Mouse (Mus musculus) G1E (cell line): ENCODE data around the gene Slc2a1. TPM values are rescaled to one million over a fixed set of nuclear protein-coding genes. Genes with fewer than 3 reads are reported as not detected.

Experiments used
- ATAC-seq: 2 replicates; pipeline ENCODE4 v1.8.0; 2016; ENCODE audit warnings: mild to moderate bottlenecking; ENCODE audit not compliant: insufficient number of reproducible peaks, poor library complexity, low FRiP score, severe bottlenecking; ENCODE audit errors: extremely low read depth
- DNase-seq: peaks from one replicate; pipeline ENCODE4 v3.0.0; 2012; ENCODE audit warnings: low spot score
- H3K27me3 ChIP-seq: 2 replicates; pipeline ENCODE4 v1.6.1; 2012; ENCODE audit warnings: mild to moderate bottlenecking, low read length, inconsistent platforms; ENCODE audit not compliant: insufficient read depth
- H3K36me3 ChIP-seq: replicated peaks from 2 replicates; pipeline ENCODE3; 2012; ENCODE audit warnings: mild to moderate bottlenecking, inconsistent platforms
- H3K4me1 ChIP-seq: 2 replicates; pipeline ENCODE4 v1.6.1; 2012; ENCODE audit warnings: low read depth, low read length, inconsistent platforms, mixed read lengths; ENCODE audit not compliant: insufficient read depth
- H3K4me3 ChIP-seq: 2 replicates; pipeline ENCODE4 v1.5.1; 2012; ENCODE audit warnings: low read depth, mild to moderate bottlenecking, inconsistent platforms, low read length, moderate library complexity, mixed read lengths
- H3K9me3 ChIP-seq: replicated peaks from 2 replicates; pipeline ENCODE4 v1.6.1; 2012; ENCODE audit warnings: inconsistent platforms
- CTCF ChIP-seq: IDR thresholded peaks from 2 replicates; pipeline ENCODE4 v1.5.1; 2012; ENCODE audit warnings: low read depth, low read length, inconsistent platforms, mixed read lengths
- GATA1 ChIP-seq: IDR thresholded peaks from 2 replicates; pipeline ENCODE4 v1.6.1; 2012; ENCODE audit warnings: borderline replicate concordance, low read length, inconsistent platforms, mixed read lengths
- GATA2 ChIP-seq: IDR thresholded peaks from 2 replicates; pipeline ENCODE4 v1.6.1; 2012; ENCODE audit warnings: low read depth, low read length, inconsistent platforms, borderline replicate concordance
- POLR2AphosphoS5 ChIP-seq: IDR thresholded peaks from 2 replicates; pipeline ENCODE4 v1.6.1; 2012; ENCODE audit warnings: low read depth, low read length, inconsistent platforms; ENCODE audit not compliant: insufficient replicate concordance
- TAL1 ChIP-seq: conservative IDR thresholded peaks from 2 replicates; pipeline ENCODE4 v1.6.1; 2012; ENCODE audit warnings: low read depth, low read length, inconsistent platforms, mixed read lengths
- polyA plus RNA-seq: library from polyadenylated mRNA; stranded (reverse); fragments of >175 nt; gene quantifications from 2 replicates; pipeline ENCODE4 v1.2.3, GENCODE M21; 2012
- total RNA-seq, 2 experiments: library from RNA; stranded (forward) in 1 of 2; stranded (reverse) in 1 of 2; fragments of 200-1000 nt in 1 of 2; fragments of >200 nt in 1 of 2; fragmentation: Nextera tagmentation in 1 of 2; gene quantifications; 2 replicates each; pipeline ENCODE4 v1.2.3; 2014 to 2017

The Slc2a1 gene
- total and polyA plus RNA-seq, 3 experiments = 85.2 to 173 (median 165) TPM

GRCm38 (mm10) chr4:119071648-119072362, 36.7 kb upstream of the Slc2a1 start:
- Histone ChIP-seq H3K4me1 (peaks cover 76% of the 10 kb centered on the region), H3K4me3 (no peak overlapping the region), H3K36me3 (no peaks in the 10 kb centered on the region), H3K9me3 (no peaks in the 10 kb centered on the region), H3K27me3 (peaks cover 61% of the 10 kb centered on the region)
- TF ChIP-seq TAL1 = no peak
- TF ChIP-seq GATA1 = no peak
- TF ChIP-seq POLR2AphosphoS5 = no peak
- no peak for TF ChIP-seq CTCF
- no peak for TF ChIP-seq GATA2
- no peak for ATAC-seq
- DNase-seq = no peak

DNA sequence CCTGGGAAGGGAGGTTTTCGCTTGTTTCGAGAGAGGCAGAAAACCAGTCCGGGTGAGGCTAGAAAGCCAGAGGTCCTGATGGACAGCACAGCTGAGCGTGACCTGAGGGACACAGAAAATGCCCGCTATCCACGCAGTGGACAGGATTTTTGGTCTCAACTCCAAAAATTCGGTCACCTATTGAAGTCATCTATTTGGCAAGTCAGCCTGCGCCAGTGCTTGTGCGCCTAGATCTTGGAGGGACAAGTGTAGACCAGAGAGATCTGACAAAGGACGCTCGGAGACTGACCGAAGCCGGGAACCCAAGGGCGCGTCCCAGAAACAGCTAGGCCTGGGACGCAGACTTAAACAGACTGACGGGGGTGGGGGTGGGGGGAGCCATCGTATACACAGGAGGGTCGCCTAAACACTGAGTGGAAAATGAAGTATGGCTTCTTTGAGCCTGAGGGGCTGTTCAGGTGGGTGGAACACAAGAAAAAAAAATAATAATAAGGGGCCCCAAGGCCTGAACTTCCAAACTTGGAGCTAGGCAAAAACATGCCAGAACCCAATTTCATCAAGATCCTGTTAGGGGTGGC, 36.1 kb upstream of the Slc2a1 start:
- ATAC-seq (no peak), DNase-seq (no peak)
- peaks cover 78% of the 10 kb centered on the region for H3K4me1 ChIP-seq
- H3K27me3 ChIP-seq = peaks cover 56% of the 10 kb centered on the region
- no peaks in the 10 kb centered on the region for H3K36me3 ChIP-seq
- H3K9me3 ChIP-seq = no peaks in the 10 kb centered on the region
- TF ChIP-seq CTCF = no peak
- no peak for TF ChIP-seq TAL1
- no peak for TF ChIP-seq GATA1
- TF ChIP-seq POLR2AphosphoS5 = no peak
- TF ChIP-seq GATA2 = no peak
- no peak overlapping the region for H3K4me3 ChIP-seq

DNA sequence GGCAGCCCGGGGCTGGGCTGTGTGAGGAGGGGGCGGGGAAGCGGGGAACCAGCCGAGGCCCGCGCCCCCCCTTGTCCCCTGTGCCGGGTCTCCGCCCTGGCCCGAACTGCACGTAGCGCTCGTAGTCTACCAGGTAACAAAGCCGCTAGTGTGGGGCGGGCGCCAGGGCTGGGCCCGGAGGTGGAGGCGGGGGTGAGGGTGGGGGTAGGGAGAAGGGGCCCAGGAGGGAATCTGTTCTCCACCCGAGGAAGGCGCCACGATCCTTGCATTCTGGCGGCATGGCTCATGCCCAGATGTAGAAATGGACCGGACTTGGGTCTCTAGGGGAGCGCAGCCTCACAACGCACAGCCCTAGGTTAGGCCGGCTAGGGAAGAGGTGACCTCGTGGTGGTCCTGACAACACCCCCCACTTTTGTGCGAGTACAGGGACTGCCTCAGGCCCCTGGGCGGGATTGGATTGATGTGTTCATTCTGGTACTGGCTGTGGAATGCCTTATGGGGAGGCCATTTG, 35.5 kb upstream of the Slc2a1 start:
- ATAC-seq (no peak), DNase-seq (no peak)
- Histone ChIP-seq H3K36me3 (no peaks in the 10 kb centered on the region), H3K4me1 (peaks cover 79% of the 10 kb centered on the region), H3K27me3 (peaks cover 51% of the 10 kb centered on the region), H3K4me3 (no peak overlapping the region), H3K9me3 (no peaks in the 10 kb centered on the region)
- TF ChIP-seq POLR2AphosphoS5 (no peak), GATA2 (no peak), GATA1 (no peak), TAL1 (no peak), CTCF (no peak)

DNA sequence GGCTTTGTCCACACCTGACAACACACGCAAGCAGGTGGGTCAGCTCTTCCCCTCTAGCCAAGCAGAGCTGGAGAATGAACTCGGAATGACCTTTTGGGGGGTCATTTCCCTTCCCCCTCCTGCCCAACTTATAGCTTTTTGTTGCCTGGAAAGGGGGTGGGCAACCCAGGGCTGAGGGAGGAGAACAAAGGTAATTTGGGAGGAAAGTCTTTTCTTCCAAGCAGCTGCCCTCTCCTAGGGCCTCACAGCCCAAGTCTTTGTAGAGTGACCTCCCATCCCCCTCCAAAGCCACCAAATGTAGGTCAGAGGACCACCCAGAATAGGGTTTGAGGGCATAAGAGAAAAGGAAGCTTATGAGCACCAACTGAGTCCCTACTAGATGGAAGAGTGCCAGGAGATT, 34.9 kb upstream of the Slc2a1 start:
- ATAC-seq (no peak), DNase-seq (no peak)
- H3K9me3 ChIP-seq = no peaks in the 10 kb centered on the region
- no peak overlapping the region for H3K4me3 ChIP-seq
- H3K27me3 ChIP-seq = peaks cover 45% of the 10 kb centered on the region
- TF ChIP-seq GATA2 = no peak
- TF ChIP-seq GATA1 = no peak
- TF ChIP-seq TAL1 = no peak
- no peak for TF ChIP-seq POLR2AphosphoS5
- no peak for TF ChIP-seq CTCF
- peaks cover 79% of the 10 kb centered on the region for H3K4me1 ChIP-seq
- H3K36me3 ChIP-seq = no peaks in the 10 kb centered on the region

DNA sequence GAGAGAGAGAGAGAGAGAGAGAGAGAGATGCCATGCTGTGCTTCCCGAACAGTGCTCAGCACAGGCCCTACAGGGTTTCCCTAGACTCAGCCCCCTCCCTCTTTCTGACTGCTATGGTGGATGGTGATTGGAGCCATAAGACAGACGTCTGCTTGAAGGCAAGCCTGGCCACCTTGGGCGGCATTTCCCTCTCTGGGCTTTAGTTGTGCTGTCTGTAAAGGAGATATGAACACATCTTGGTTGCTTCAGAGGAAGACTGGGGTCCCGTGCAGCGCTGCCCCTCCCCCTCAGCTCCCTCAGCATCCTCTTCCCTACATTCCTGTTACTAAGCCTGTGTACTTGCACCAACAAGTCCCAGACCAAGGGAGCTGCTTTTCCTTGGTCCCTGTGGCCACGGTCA, 33.9 kb upstream of the Slc2a1 start:
- Histone ChIP-seq H3K27me3 (peaks cover 38% of the 10 kb centered on the region), H3K4me1 (peaks cover 71% of the 10 kb centered on the region), H3K9me3 (no peaks in the 10 kb centered on the region), H3K36me3 (no peaks in the 10 kb centered on the region), H3K4me3 (no peak overlapping the region)
- TF ChIP-seq POLR2AphosphoS5 = no peak
- TF ChIP-seq CTCF = no peak
- TF ChIP-seq TAL1 = no peak
- TF ChIP-seq GATA1 = no peak
- no peak for TF ChIP-seq GATA2
- DNase-seq (no peak), ATAC-seq (no peak)

DNA sequence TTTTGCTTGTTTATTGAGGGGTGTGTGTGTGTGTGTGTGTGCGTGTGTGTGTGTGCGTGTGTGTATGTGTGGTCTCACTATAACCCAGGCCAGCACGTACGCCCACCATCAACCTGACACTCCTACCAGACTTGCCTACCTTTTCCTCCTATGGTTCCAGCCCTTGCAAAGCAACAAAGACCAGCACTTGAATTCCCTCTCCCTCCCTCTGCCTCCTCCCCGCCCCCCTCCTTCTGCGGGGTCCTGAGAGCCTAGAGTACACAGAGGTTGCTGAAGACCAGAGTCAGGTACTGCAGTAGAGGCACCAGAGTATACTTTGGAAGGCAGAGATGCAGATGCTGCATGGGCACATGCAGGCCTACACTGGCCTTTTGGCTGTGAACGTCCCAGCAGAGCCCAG, 33.2 kb upstream of the Slc2a1 start:
- H3K4me1 ChIP-seq = peaks cover 69% of the 10 kb centered on the region
- TF ChIP-seq CTCF (no peak), GATA1 (no peak), GATA2 (no peak), TAL1 (no peak), POLR2AphosphoS5 (no peak)
- ATAC-seq (no peak), DNase-seq (no peak)
- no peak overlapping the region for H3K4me3 ChIP-seq
- H3K9me3 ChIP-seq = no peaks in the 10 kb centered on the region
- H3K27me3 ChIP-seq = peaks cover 31% of the 10 kb centered on the region
- H3K36me3 ChIP-seq = no peaks in the 10 kb centered on the region
